Mouse (Mus musculus): Measurements from ENCODE around the gene Anxa2. TPM values are rescaled to one million over a fixed set of nuclear protein-coding genes. Genes with fewer than 3 reads are reported as not detected.

Gene Anxa2
- polyA plus RNA-seq (2014; fragmentation: Illumina TruSeq; extraction: RNeasy Lipid Tissue Mini Kit (QIAGEN cat#74804); ENCODE audit: low read depth, low replicate concordance): 110 TPM

GRCm38 (mm10) chr9:69453066-69453900, at the start of gene Anxa2:
Gene Anxa2, plus strand, starts transcription at chr9:69453620.

Other genes starting within 250 kb of the Anxa2 start
- gene Ice2, start 55.7 kb upstream of the Anxa2 start, polyA plus RNA-seq (2014; fragmentation: Illumina TruSeq; extraction: RNeasy Lipid Tissue Mini Kit (QIAGEN cat#74804); ENCODE audit: low read depth, low replicate concordance): 41.2 TPM